9 mouse cellular contexts compared by ENCODE assay signal in genomic region chr19:36439894-36440714, GRCm38 (mm10).
A peak's percentile ranks its signal among the peaks of the same experiment; 100 is the strongest.
DNase-seq lines count a peak whose midpoint lies in the region; ATAC-seq lines count a peak whose summit lies in the region.
"Had no signal": no experiment of that assay in that cellular context is flagged by ENCODE, and none has a peak within 500 bp of the region (broad histone marks: within the 10 kb centered on the region; RNA-seq: fewer than 3 reads in every experiment).

No protein-coding gene starts in this region.

- no peak overlapping the region for H3K4me2 ChIP-seq in hindbrain, embryonic 11.5 days (replicated peaks; ENCODE audit: low read depth, low read length)
- H3K4me2 ChIP-seq in midbrain, embryonic 15.5 days, result no peak overlapping the region

- peak; percentile 54 for ATAC-seq in activated CD4-positive, CD25-positive, alpha-beta regulatory T cell, adult 4 months
- peak; percentile 61; the same call in 1 of the 2 replicates for ATAC-seq in hindbrain, embryonic 11.5 days (ENCODE audit: low FRiP score)
- peak; percentile 79 for ATAC-seq in midbrain, embryonic 15.5 days (replicated peaks)

- H3K9me3 ChIP-seq in hindbrain, embryonic 11.5 days (ENCODE audit: control insufficient read depth, low read length), result no peaks in the 10 kb centered on the region
- no peaks in the 10 kb centered on the region for H3K9me3 ChIP-seq in midbrain, embryonic 15.5 days

- H3K27ac ChIP-seq in hindbrain, embryonic 11.5 days (ENCODE audit: low read depth, low read length), result no peak overlapping the region
- no peak overlapping the region for H3K27ac ChIP-seq in midbrain, embryonic 15.5 days

- H3K9ac ChIP-seq in hindbrain, embryonic 11.5 days (ENCODE audit: low read depth, low read length), result no peak overlapping the region; the same call in 1 of the 2 replicates
- H3K9ac ChIP-seq in midbrain, embryonic 15.5 days, result no peak overlapping the region

- no peaks in the 10 kb centered on the region for H3K27me3 ChIP-seq in hindbrain, embryonic 11.5 days (ENCODE audit: control insufficient read depth, insufficient read depth, low read length)
- no peaks in the 10 kb centered on the region for H3K27me3 ChIP-seq in midbrain, embryonic 15.5 days (replicated peaks)

- no peaks in the 10 kb centered on the region for H3K4me1 ChIP-seq in hindbrain, embryonic 11.5 days (replicated peaks; ENCODE audit: control insufficient read depth, insufficient read depth, low read length)
- no peaks in the 10 kb centered on the region for H3K4me1 ChIP-seq in midbrain, embryonic 15.5 days

- H3K4me3 ChIP-seq in hindbrain, embryonic 11.5 days (ENCODE audit: low read depth, low read length), result no peak overlapping the region
- no peak overlapping the region for H3K4me3 ChIP-seq in midbrain, embryonic 15.5 days
- H3K4me3 ChIP-seq: erythroblast, embryonic 14.5 days had no signal

- no peaks in the 10 kb centered on the region for H3K36me3 ChIP-seq in hindbrain, embryonic 11.5 days (ENCODE audit: control insufficient read depth, insufficient read depth, low read length)
- H3K36me3 ChIP-seq in midbrain, embryonic 15.5 days (replicated peaks), result no peaks in the 10 kb centered on the region

- DNase-seq in kidney, adult 8-10 months, result peak; percentile 9 to 37
- DNase-seq in kidney, adult 11 months, result no peak
- peak; percentile 58 for DNase-seq in embryo, embryonic 10 days (ENCODE audit: low spot score)
- peak; percentile 74 for DNase-seq in hindbrain, embryonic 11.5 days (ENCODE audit: low spot score)
- peak; percentile 52 to 65 for DNase-seq in left cerebral cortex, adult 18-20 months (ENCODE audit: low spot score in 2 of 2)
- DNase-seq in thymus, postnatal 4 days, result peak; percentile 52

- WGBS in hindbrain, embryonic 11.5 days, result 55% methylated on average over 9 of the region's 9 CpGs
- WGBS in midbrain, embryonic 15.5 days, result 56% methylated on average over 9 of the region's 9 CpGs
